Mouse (Mus musculus) liver, postnatal 0 days (tissue): Measurements from ENCODE around the gene Lnx2. TPM values are rescaled to one million over a fixed set of nuclear protein-coding genes. Genes with fewer than 3 reads are reported as not detected.
A peak's percentile ranks its signal among the peaks of the same experiment; 100 is the strongest.

Source experiments
- ATAC-seq: fragments of 200-750 bp; cut with Nextera tagmentation; 2 replicates; pipeline ENCODE4 v1.8.0; 2017; ENCODE audit warnings: mild to moderate bottlenecking, moderate library complexity
- DNase-seq: peaks from one replicate; pipeline ENCODE4 v3.0.0-alpha.2; 2016
- H3K27ac ChIP-seq: fragments of 300-500 bp; sonication (generic); 2 replicates; pipeline ENCODE4 v1.5.1; 2014; ENCODE audit warnings: antibody characterized with exemption, moderate library complexity, mild to moderate bottlenecking, low read depth
- H3K27me3 ChIP-seq: fragments of 300-500 bp; sonication (generic); 2 replicates; pipeline ENCODE4 v1.6.1; 2014; ENCODE audit warnings: low read length, control low read depth, mixed read lengths; ENCODE audit not compliant: insufficient read depth
- H3K36me3 ChIP-seq: fragments of 300-500 bp; sonication (generic); replicated peaks from 2 replicates; pipeline ENCODE4 v1.6.1; 2014; ENCODE audit warnings: mild to moderate bottlenecking, control low read depth, low read length, moderate library complexity, mixed read lengths; ENCODE audit not compliant: insufficient read depth
- H3K4me1 ChIP-seq: fragments of 300-500 bp; sonication (generic); 2 replicates; pipeline ENCODE4 v1.6.1; 2014; ENCODE audit warnings: antibody characterized with exemption, mild to moderate bottlenecking, control low read depth; ENCODE audit not compliant: insufficient read depth
- H3K4me2 ChIP-seq: fragments of 300-500 bp; sonication (generic); 2 replicates; pipeline ENCODE4 v1.6.1; 2014; ENCODE audit warnings: low read depth, mild to moderate bottlenecking, low read length, moderate library complexity, mixed read lengths
- H3K4me3 ChIP-seq: fragments of 300-500 bp; sonication (generic); 2 replicates; pipeline ENCODE4 v1.5.1; 2014; ENCODE audit warnings: low read depth, low read length
- H3K9ac ChIP-seq: fragments of 300-500 bp; sonication (generic); replicated peaks from 2 replicates; pipeline ENCODE4 v1.6.1; 2014; ENCODE audit warnings: mild to moderate bottlenecking, moderate library complexity
- H3K9me3 ChIP-seq: fragments of 300-500 bp; sonication (generic); 2 replicates; pipeline ENCODE4 v1.6.1; 2016; ENCODE audit warnings: mild to moderate bottlenecking, control low read depth, low read length, mixed read lengths
- CTCF ChIP-seq: sonication (generic); IDR thresholded peaks from 2 replicates; pipeline ENCODE4 v1.5.1; 2016; ENCODE audit warnings: antibody characterized with exemption, low read depth
- EP300 ChIP-seq: IDR thresholded peaks from 2 replicates; pipeline ENCODE4 v1.6.1; 2016; ENCODE audit warnings: antibody characterized with exemption, low read depth, mild to moderate bottlenecking
- WGBS: fragments of 180-500 bp; shearing (Covaris S2); extraction: QIAGEN DNeasy Blood & Tissue Kit; methylation state at CpG from one replicate; pipeline ENCODE4 v1.1.7; 2014; ENCODE audit not compliant: insufficient replicate concordance; 5-methylcytosine and 5-hydroxymethylcytosine counted together
- polyA plus RNA-seq: library from polyadenylated mRNA; unstranded; fragments of >200 nt; fragmentation: Nextera tagmentation; extraction: Ambion mirVana; gene quantifications from 2 replicates; pipeline ENCODE4 v1.2.1, GENCODE M21; 2015

Gene Lnx2
- polyA plus RNA-seq, 1 experiment from 2014 or later, result 5.4 TPM

DNA sequence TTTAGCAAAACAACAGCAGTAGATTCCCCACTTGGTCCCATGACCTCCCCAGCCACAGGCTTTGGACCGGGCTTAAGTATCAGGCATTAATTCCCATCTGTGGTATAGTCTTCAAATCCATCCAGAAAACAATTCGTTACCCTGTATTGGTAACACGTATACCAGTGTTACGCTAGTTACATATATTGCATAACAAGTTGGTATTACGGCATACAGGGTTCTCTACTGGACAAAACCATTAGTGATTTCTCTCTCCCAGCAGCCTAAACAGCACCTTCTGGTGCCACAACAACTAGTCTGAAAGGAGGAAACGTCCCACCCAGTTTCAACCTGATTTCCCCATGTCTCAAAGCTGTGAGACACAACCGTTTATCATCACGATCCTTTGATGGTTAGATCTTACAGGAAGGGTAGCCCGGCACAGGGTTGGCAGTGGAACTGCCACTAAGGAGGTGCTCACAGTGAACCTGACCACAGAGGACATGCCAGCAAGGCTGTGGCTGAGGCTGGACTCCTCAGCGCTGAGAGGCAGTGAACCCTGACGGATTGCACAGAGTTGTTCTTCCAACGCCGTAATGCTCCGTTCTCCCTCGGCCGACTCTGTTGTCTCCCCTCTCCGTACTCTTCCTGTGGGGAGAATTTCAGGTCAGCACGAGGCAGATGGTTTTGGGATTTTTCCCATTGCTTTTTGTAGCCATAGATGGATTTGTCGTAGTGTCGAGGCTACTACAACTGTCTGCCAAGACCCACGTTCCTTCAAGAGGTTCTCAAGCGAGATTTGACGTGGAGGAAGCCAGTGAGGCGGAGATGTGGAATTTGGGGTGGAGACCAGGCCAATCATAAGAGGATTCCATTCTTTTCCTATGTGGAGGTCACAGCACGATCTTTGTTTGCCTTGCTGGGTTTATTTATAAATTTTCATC is 102.3 kb downstream of the Lnx2 start:
- peaks cover 17% of the 10 kb centered on the region for H3K4me1 ChIP-seq
- TF ChIP-seq EP300 (no peak), CTCF (no peak)
- ATAC-seq (peak; percentile 70), DNase-seq (no peak)
- 74% methylated on average over 25 of the region's 25 CpGs for WGBS
- no peak overlapping the region for H3K9ac ChIP-seq
- 0 out of 2 replicates have a peak overlapping the region, but pooled peaks have one; percentile 11 for H3K4me2 ChIP-seq
- H3K4me3 ChIP-seq, result no peak overlapping the region
- no peaks in the 10 kb centered on the region for H3K27me3 ChIP-seq
- no peaks in the 10 kb centered on the region for H3K9me3 ChIP-seq
- peak overlapping the region; percentile 66 for H3K27ac ChIP-seq
- H3K36me3 ChIP-seq, result no peaks in the 10 kb centered on the region

DNA sequence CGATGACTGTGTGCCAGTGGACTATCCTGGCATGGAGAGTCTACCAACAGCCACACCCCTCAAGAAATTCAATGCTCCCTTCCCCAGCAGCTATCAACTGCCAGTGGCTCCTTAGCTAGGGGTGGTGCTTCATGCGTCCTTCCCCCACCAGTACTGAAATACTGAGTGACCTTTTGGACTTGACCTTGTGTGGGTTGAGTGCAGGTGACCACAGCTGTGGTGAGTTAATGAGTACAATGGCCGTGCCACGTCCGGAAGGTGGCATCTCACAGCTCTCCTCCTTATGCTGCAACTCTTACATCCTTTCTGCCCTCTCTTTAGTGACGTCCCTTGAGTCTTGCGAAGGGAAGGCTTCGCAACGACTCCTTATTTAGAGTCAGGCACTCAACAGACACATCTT is 103.0 kb downstream of the Lnx2 start:
- DNase-seq (peak; percentile 41), ATAC-seq (peak; percentile 92)
- TF ChIP-seq CTCF (no peak), EP300 (no peak)

DNA sequence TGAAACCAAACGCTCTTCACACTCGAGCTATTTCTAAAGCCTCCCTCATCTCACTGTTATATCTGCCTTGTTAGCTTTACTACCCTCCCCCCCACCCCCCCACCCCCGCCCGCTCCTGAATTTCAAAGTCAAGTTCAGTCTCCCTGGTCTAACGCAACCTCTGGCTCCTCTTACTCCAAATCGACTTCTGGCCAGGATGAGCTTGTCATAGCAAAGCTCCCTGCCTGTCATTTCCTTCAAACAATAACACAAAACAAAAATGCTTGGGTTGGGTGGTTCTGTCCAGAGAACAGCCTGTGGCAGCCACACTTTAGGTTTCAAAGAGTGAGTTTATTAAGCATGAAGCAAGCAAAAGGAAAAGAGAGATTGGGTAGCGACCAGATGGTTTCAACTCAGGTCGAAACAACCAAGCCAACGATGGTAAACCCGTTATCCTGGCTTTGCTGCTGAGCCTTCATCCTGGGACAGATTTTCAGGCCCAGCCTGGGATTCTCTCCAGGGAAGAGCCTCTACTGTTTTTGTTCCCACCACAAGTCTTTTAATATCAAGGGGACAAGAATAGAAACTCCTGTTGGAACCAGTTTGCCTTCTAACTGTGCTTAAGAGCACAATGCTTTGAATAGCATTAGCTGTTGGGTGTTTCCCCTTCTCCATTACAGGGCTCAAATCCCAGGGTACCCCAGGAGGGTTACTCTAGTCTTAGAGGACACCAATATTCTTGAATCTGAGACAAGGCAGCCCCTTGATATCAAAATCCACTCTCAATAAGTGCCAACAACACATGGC is 104.4 kb downstream of the Lnx2 start:
- Histone ChIP-seq H3K4me1 (peaks cover 17% of the 10 kb centered on the region), H3K4me2 (no peak overlapping the region), H3K9me3 (no peaks in the 10 kb centered on the region), H3K4me3 (no peak overlapping the region), H3K27ac (peak overlapping the region; percentile 9; the same call in 1 of the 2 replicates), H3K36me3 (no peaks in the 10 kb centered on the region), H3K27me3 (no peaks in the 10 kb centered on the region), H3K9ac (no peak overlapping the region)
- TF ChIP-seq CTCF (no peak), EP300 (no peak)
- 60% methylated on average over 10 of the region's 10 CpGs for WGBS
- peak; percentile 27; the same call in 1 of the 2 replicates for ATAC-seq
- DNase-seq, result no peak

More for the DNA sequence above, 103.0 kb downstream of the Lnx2 start:
- Histone ChIP-seq H3K4me3 (no peak overlapping the region), H3K27ac (peak overlapping the region; percentile 66), H3K36me3 (no peaks in the 10 kb centered on the region), H3K9me3 (no peaks in the 10 kb centered on the region), H3K27me3 (no peaks in the 10 kb centered on the region), H3K4me2 (no peak overlapping the region), H3K4me1 (peaks cover 17% of the 10 kb centered on the region), H3K9ac (no peak overlapping the region)
- 63% methylated on average over 9 of the region's 9 CpGs for WGBS

DNA sequence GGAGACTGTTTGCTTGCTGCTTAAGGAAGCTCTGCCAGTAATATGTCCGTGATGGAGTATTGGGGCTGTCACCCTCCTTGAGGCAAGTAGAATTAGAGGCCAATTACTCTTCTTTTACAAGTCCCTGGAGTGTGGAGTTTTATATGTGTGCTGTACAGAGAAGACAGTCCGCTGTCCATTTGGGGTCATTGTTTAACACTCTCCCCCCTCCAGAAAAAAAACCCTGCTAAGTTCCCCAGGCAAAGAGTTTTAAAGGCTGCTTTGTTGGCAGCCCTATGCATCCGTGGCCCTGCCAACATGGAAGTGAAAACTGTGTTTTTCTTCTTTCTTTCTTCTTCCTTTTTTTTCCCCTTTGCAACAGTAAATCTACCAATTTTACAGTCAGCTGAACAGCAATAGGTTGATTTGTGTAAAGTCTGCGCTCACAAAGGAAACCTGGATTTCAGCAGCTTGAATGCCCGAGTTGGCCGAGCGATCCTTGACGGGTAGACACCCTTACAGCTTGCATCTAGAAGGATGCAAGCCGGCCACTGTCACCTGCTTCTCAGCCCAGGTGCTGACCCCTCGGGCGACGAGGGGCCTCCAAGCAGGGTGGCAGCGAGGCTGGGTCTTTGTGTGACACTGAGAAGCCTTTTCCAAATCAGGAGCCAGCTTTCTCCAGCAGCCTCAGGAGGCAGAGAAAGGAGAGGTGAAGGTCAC is 107.5 kb downstream of the Lnx2 start:
- H3K4me3 ChIP-seq, result no peak overlapping the region
- no peak for TF ChIP-seq CTCF
- no peak for TF ChIP-seq EP300
- ATAC-seq, result no peak

More for the DNA sequence above, 107.5 kb downstream of the Lnx2 start:
- H3K27me3 ChIP-seq, result no peaks in the 10 kb centered on the region
- 73% methylated on average over 13 of the region's 13 CpGs for WGBS
- no peak overlapping the region for H3K4me2 ChIP-seq
- no peaks in the 10 kb centered on the region for H3K9me3 ChIP-seq
- DNase-seq, result no peak
- no peak overlapping the region for H3K9ac ChIP-seq
- H3K4me1 ChIP-seq, result peaks cover 11% of the 10 kb centered on the region
- no peak overlapping the region for H3K27ac ChIP-seq
- H3K36me3 ChIP-seq, result no peaks in the 10 kb centered on the region

Other genes starting within 250 kb of the Lnx2 start
- gene Rpl21, start 243.7 kb downstream of the Lnx2 start, polyA plus RNA-seq, result 281 and 298 TPM in 2 replicates
- gene Rasl11a, start 231.5 kb downstream of the Lnx2 start, polyA plus RNA-seq, result 3.0 and 3.1 TPM in 2 replicates
- gene Gtf3a, start 127.9 kb downstream of the Lnx2 start, polyA plus RNA-seq, result 31.6 and 33.5 TPM in 2 replicates
- 12.5 and 12.7 TPM in 2 replicates for gene Mtif3, start 112.8 kb downstream of the Lnx2 start, polyA plus RNA-seq
- 72.2 and 72.9 TPM in 2 replicates for gene Polr1d, start 464 bp upstream of the Lnx2 start, polyA plus RNA-seq
- not detected in 2 replicates for gene Gsx1, start 112.1 kb upstream of the Lnx2 start, polyA plus RNA-seq
- not detected in 2 replicates for gene Pdx1, start 193.4 kb upstream of the Lnx2 start, polyA plus RNA-seq
- gene Cdx2, start 230.7 kb upstream of the Lnx2 start, polyA plus RNA-seq, result not detected in 2 replicates
- 35.9 and 38.6 TPM in 2 replicates for gene Urad, start 245.9 kb upstream of the Lnx2 start, polyA plus RNA-seq